Mouse (Mus musculus): ENCODE data around the gene Arid5a. TPM values are rescaled to one million over a fixed set of nuclear protein-coding genes. Genes with fewer than 3 reads are reported as not detected.
A peak's percentile ranks its signal among the peaks of the same experiment; 100 is the strongest.

Gene Arid5a
- polyA plus RNA-seq, 1 experiment from 2014 or later = 4.0 TPM

- 12% methylated on average over 9 of the region's 9 CpGs for WGBS
- H3K9ac ChIP-seq (ENCODE audit: low read length) = 0 out of 2 replicates have a peak overlapping the region, but pooled peaks have one; percentile 38
- H3K9me3 ChIP-seq (ENCODE audit: control insufficient read depth, low read length) = no peaks in the 10 kb centered on the region
- H3K4me2 ChIP-seq (replicated peaks; ENCODE audit: low read depth) = peak overlapping the region; percentile 53
- DNase-seq (ENCODE audit: low spot score) = no peak
- no peaks in the 10 kb centered on the region; the same call in 1 of the 2 replicates for H3K27me3 ChIP-seq (ENCODE audit: control insufficient read depth, insufficient read depth, low read length)
- H3K4me1 ChIP-seq (replicated peaks; ENCODE audit: control insufficient read depth, insufficient read depth) = 0 out of 2 replicates have a peak, but pooled peaks cover 2% of the 10 kb centered on the region
- TF ChIP-seq CTCF (IDR thresholded peaks at IDR 0.05; ENCODE audit: low read depth) = no peak
- TF ChIP-seq EP300 (optimal IDR thresholded peaks at IDR 0.05) = no peak
- H3K36me3 ChIP-seq (ENCODE audit: control insufficient read depth, insufficient read depth, low read length) = no peaks in the 10 kb centered on the region
- no peak overlapping the region for H3K27ac ChIP-seq (replicated peaks)
- H3K4me3 ChIP-seq (ENCODE audit: low read depth, low read length) = 0 out of 2 replicates have a peak overlapping the region, but pooled peaks have one; percentile 3
- no peak for ATAC-seq (ENCODE audit: low FRiP score, low TSS enrichment)
Measured at GRCm38 (mm10) chr1:36302957-36303356, 4.6 kb upstream of the Arid5a start.

GRCm38 (mm10) chr1:36303381-36304320, 3.9 kb upstream of the Arid5a start:
- DNase-seq (ENCODE audit: low spot score) (peak; percentile 92), ATAC-seq (ENCODE audit: low FRiP score, low TSS enrichment) (peak; percentile 88)
- Histone ChIP-seq H3K4me3 (ENCODE audit: low read depth, low read length) (0 out of 2 replicates have a peak overlapping the region, but pooled peaks have one; percentile 3), H3K27me3 (ENCODE audit: control insufficient read depth, insufficient read depth, low read length) (no peaks in the 10 kb centered on the region), H3K27ac (replicated peaks) (no peak overlapping the region), H3K36me3 (ENCODE audit: control insufficient read depth, insufficient read depth, low read length) (no peaks in the 10 kb centered on the region), H3K4me2 (replicated peaks; ENCODE audit: low read depth) (peak overlapping the region; percentile 53), H3K4me1 (replicated peaks; ENCODE audit: control insufficient read depth, insufficient read depth) (0 out of 2 replicates have a peak, but pooled peaks cover 4% of the 10 kb centered on the region), H3K9ac (ENCODE audit: low read length) (0 out of 2 replicates have a peak overlapping the region, but pooled peaks have one; percentile 38), H3K9me3 (ENCODE audit: control insufficient read depth, low read length) (no peaks in the 10 kb centered on the region)
- no peak for TF ChIP-seq CTCF (IDR thresholded peaks at IDR 0.05; ENCODE audit: low read depth)
- TF ChIP-seq EP300 (optimal IDR thresholded peaks at IDR 0.05) = no peak
- 9% methylated on average over 30 of the region's 30 CpGs for WGBS

GRCm38 (mm10) chr1:36304764-36305163, 2.8 kb upstream of the Arid5a start:
- no peaks in the 10 kb centered on the region for H3K36me3 ChIP-seq (ENCODE audit: control insufficient read depth, insufficient read depth, low read length)
- WGBS = 52% methylated on average over 7 of the region's 7 CpGs
- DNase-seq (ENCODE audit: low spot score) (no peak), ATAC-seq (ENCODE audit: low FRiP score, low TSS enrichment) (no peak)
- H3K9ac ChIP-seq (ENCODE audit: low read length) = no peak overlapping the region
- no peak overlapping the region for H3K4me3 ChIP-seq (ENCODE audit: low read depth, low read length)
- TF ChIP-seq EP300 (optimal IDR thresholded peaks at IDR 0.05) = no peak
- TF ChIP-seq CTCF (IDR thresholded peaks at IDR 0.05; ENCODE audit: low read depth) = no peak
- no peaks in the 10 kb centered on the region for H3K9me3 ChIP-seq (ENCODE audit: control insufficient read depth, low read length)
- H3K27me3 ChIP-seq (ENCODE audit: control insufficient read depth, insufficient read depth, low read length) = no peaks in the 10 kb centered on the region
- H3K4me2 ChIP-seq (replicated peaks; ENCODE audit: low read depth) = no peak overlapping the region
- H3K27ac ChIP-seq (replicated peaks) = 0 out of 2 replicates have a peak overlapping the region, but pooled peaks have one; percentile 30
- 0 out of 2 replicates have a peak, but pooled peaks cover 4% of the 10 kb centered on the region for H3K4me1 ChIP-seq (replicated peaks; ENCODE audit: control insufficient read depth, insufficient read depth)

GRCm38 (mm10) chr1:36306120-36306519, 1.4 kb upstream of the Arid5a start:
- Histone ChIP-seq H3K9ac (ENCODE audit: low read length) (no peak overlapping the region), H3K4me1 (replicated peaks; ENCODE audit: control insufficient read depth, insufficient read depth) (0 out of 2 replicates have a peak, but pooled peaks cover 4% of the 10 kb centered on the region), H3K27me3 (ENCODE audit: control insufficient read depth, insufficient read depth, low read length) (no peaks in the 10 kb centered on the region), H3K27ac (replicated peaks) (no peak overlapping the region), H3K4me2 (replicated peaks; ENCODE audit: low read depth) (no peak overlapping the region), H3K4me3 (ENCODE audit: low read depth, low read length) (no peak overlapping the region), H3K36me3 (ENCODE audit: control insufficient read depth, insufficient read depth, low read length) (no peaks in the 10 kb centered on the region), H3K9me3 (ENCODE audit: control insufficient read depth, low read length) (no peaks in the 10 kb centered on the region)
- no peak for TF ChIP-seq CTCF (IDR thresholded peaks at IDR 0.05; ENCODE audit: low read depth)
- no peak for TF ChIP-seq EP300 (optimal IDR thresholded peaks at IDR 0.05)
- DNase-seq (ENCODE audit: low spot score) = no peak
- no peak for ATAC-seq (ENCODE audit: low FRiP score, low TSS enrichment)
- WGBS = 75% methylated on average over 6 of the region's 6 CpGs

- TF ChIP-seq CTCF (IDR thresholded peaks at IDR 0.05; ENCODE audit: low read depth) = no peak
- no peak for TF ChIP-seq EP300 (optimal IDR thresholded peaks at IDR 0.05)
- 64% methylated on average over 7 of the region's 7 CpGs for WGBS
- H3K27ac ChIP-seq (replicated peaks) = no peak overlapping the region
- H3K27me3 ChIP-seq (ENCODE audit: control insufficient read depth, insufficient read depth, low read length) = no peaks in the 10 kb centered on the region
- H3K36me3 ChIP-seq (ENCODE audit: control insufficient read depth, insufficient read depth, low read length) = no peaks in the 10 kb centered on the region
- no peak overlapping the region for H3K4me3 ChIP-seq (ENCODE audit: low read depth, low read length)
- no peaks in the 10 kb centered on the region for H3K9me3 ChIP-seq (ENCODE audit: control insufficient read depth, low read length)
- no peak overlapping the region for H3K9ac ChIP-seq (ENCODE audit: low read length)
- H3K4me1 ChIP-seq (replicated peaks; ENCODE audit: control insufficient read depth, insufficient read depth) = 0 out of 2 replicates have a peak, but pooled peaks cover 4% of the 10 kb centered on the region
- no peak overlapping the region for H3K4me2 ChIP-seq (replicated peaks; ENCODE audit: low read depth)
- peak; percentile 0; the same call in 1 of the 2 replicates for ATAC-seq (ENCODE audit: low FRiP score, low TSS enrichment)
- DNase-seq (ENCODE audit: low spot score) = no peak
Measured at GRCm38 (mm10) chr1:36307121-36307494, 425 bp upstream of the Arid5a start.
